Mouse (Mus musculus): ENCODE results near the gene Zcchc2. TPM values are rescaled to one million over a fixed set of nuclear protein-coding genes. Genes with fewer than 3 reads are reported as not detected.

The Zcchc2 gene
- polyA plus RNA-seq, 1 experiment: 9.0 TPM

GRCm38 (mm10) chr1:105988903-105989639 lies 1.1 kb upstream of the Zcchc2 start:
- Histone ChIP-seq H3K4me3 (ENCODE audit: low read depth, low read length) (peak overlapping the region; percentile 7; the same call in 1 of the 2 replicates), H3K27ac (ENCODE audit: insufficient read depth, low read depth, low read length) (no peak overlapping the region), H3K4me1 (ENCODE audit: control insufficient read depth, insufficient read depth, insufficient read length, low read length) (no peaks in the 10 kb centered on the region; the same call in 1 of the 2 replicates), H3K27me3 (ENCODE audit: control insufficient read depth, insufficient read depth, low read length) (no peaks in the 10 kb centered on the region), H3K36me3 (ENCODE audit: control insufficient read depth, insufficient read depth, low read length) (no peaks in the 10 kb centered on the region)
- WGBS: 26% methylated on average over 14 of the region's 14 CpGs
- TF ChIP-seq POLR2A (IDR thresholded peaks at IDR 0.05; ENCODE audit: low read depth, low read length): no peak

GRCm38 (mm10) chr1:105989640-105989984 lies 594 bp upstream of the Zcchc2 start:
- WGBS: 2% methylated on average over 13 of the region's 13 CpGs
- H3K27ac ChIP-seq (ENCODE audit: insufficient read depth, low read depth, low read length): peak overlapping the region; percentile 63
- H3K4me1 ChIP-seq (ENCODE audit: control insufficient read depth, insufficient read depth, insufficient read length, low read length): no peaks in the 10 kb centered on the region; the same call in 1 of the 2 replicates
- H3K36me3 ChIP-seq (ENCODE audit: control insufficient read depth, insufficient read depth, low read length): no peaks in the 10 kb centered on the region
- H3K27me3 ChIP-seq (ENCODE audit: control insufficient read depth, insufficient read depth, low read length): no peaks in the 10 kb centered on the region
- peak overlapping the region; percentile 84 for H3K4me3 ChIP-seq (ENCODE audit: low read depth, low read length)
- TF ChIP-seq POLR2A (IDR thresholded peaks at IDR 0.05; ENCODE audit: low read depth, low read length): no peak; the same call in 1 of the 2 replicates
- TF ChIP-seq CTCF (IDR thresholded peaks at IDR 0.05; ENCODE audit: extremely low read depth, insufficient read length, insufficient replicate concordance, low read depth, low read length): no peak

- H3K27ac ChIP-seq (ENCODE audit: insufficient read depth, low read depth, low read length): peak overlapping the region; percentile 89
- H3K27me3 ChIP-seq (ENCODE audit: control insufficient read depth, insufficient read depth, low read length): no peaks in the 10 kb centered on the region
- 2% methylated on average over 104 of the region's 104 CpGs for WGBS
- no peak; the same call in 1 of the 2 replicates for TF ChIP-seq POLR2A (IDR thresholded peaks at IDR 0.05; ENCODE audit: low read depth, low read length)
- no peak for TF ChIP-seq CTCF (IDR thresholded peaks at IDR 0.05; ENCODE audit: extremely low read depth, insufficient read length, insufficient replicate concordance, low read depth, low read length)
- H3K4me1 ChIP-seq (ENCODE audit: control insufficient read depth, insufficient read depth, insufficient read length, low read length): peaks cover 2% of the 10 kb centered on the region
- H3K36me3 ChIP-seq (ENCODE audit: control insufficient read depth, insufficient read depth, low read length): no peaks in the 10 kb centered on the region
- peak overlapping the region; percentile 80 for H3K4me3 ChIP-seq (ENCODE audit: low read depth, low read length)
Observed at GRCm38 (mm10) chr1:105990911-105991761, 930 bp downstream of the Zcchc2 start.

- Histone ChIP-seq H3K36me3 (ENCODE audit: control insufficient read depth, insufficient read depth, low read length) (no peaks in the 10 kb centered on the region), H3K27me3 (ENCODE audit: control insufficient read depth, insufficient read depth, low read length) (no peaks in the 10 kb centered on the region), H3K27ac (ENCODE audit: insufficient read depth, low read depth, low read length) (peak overlapping the region; percentile 89), H3K4me3 (ENCODE audit: low read depth, low read length) (peak overlapping the region; percentile 80), H3K4me1 (ENCODE audit: control insufficient read depth, insufficient read depth, insufficient read length, low read length) (peaks cover 2% of the 10 kb centered on the region)
- TF ChIP-seq POLR2A (IDR thresholded peaks at IDR 0.05; ENCODE audit: low read depth, low read length) (no peak), CTCF (IDR thresholded peaks at IDR 0.05; ENCODE audit: extremely low read depth, insufficient read length, insufficient replicate concordance, low read depth, low read length) (no peak)
- 11% methylated on average over 17 of the region's 17 CpGs for WGBS
Observed at GRCm38 (mm10) chr1:105991931-105992837, 2.0 kb downstream of the Zcchc2 start.

- Histone ChIP-seq H3K27me3 (ENCODE audit: control insufficient read depth, insufficient read depth, low read length) (no peaks in the 10 kb centered on the region), H3K27ac (ENCODE audit: insufficient read depth, low read depth, low read length) (peak overlapping the region; percentile 58), H3K36me3 (ENCODE audit: control insufficient read depth, insufficient read depth, low read length) (no peaks in the 10 kb centered on the region), H3K4me3 (ENCODE audit: low read depth, low read length) (peak overlapping the region; percentile 94), H3K4me1 (ENCODE audit: control insufficient read depth, insufficient read depth, insufficient read length, low read length) (peaks cover 2% of the 10 kb centered on the region)
- TF ChIP-seq POLR2A (IDR thresholded peaks at IDR 0.05; ENCODE audit: low read depth, low read length): no peak
- no peak for TF ChIP-seq CTCF (IDR thresholded peaks at IDR 0.05; ENCODE audit: extremely low read depth, insufficient read length, insufficient replicate concordance, low read depth, low read length)
- WGBS: 4% methylated on average over 7 of the region's 7 CpGs
Observed at GRCm38 (mm10) chr1:105993196-105993595, 3.0 kb downstream of the Zcchc2 start.

- under 1% methylated on average over 30 of the region's 37 CpGs for WGBS
- 0 out of 2 replicates have a peak, but pooled peaks have one; percentile 24 for TF ChIP-seq POLR2A (IDR thresholded peaks at IDR 0.05; ENCODE audit: low read depth, low read length)
- TF ChIP-seq CTCF (IDR thresholded peaks at IDR 0.05; ENCODE audit: extremely low read depth, insufficient read length, insufficient replicate concordance, low read depth, low read length): no peak
Observed at GRCm38 (mm10) chr1:105993601-105994209, 3.5 kb downstream of the Zcchc2 start.

More at GRCm38 (mm10) chr1:105993601-105994209, 3.5 kb downstream of the Zcchc2 start:
- no peaks in the 10 kb centered on the region for H3K27me3 ChIP-seq (ENCODE audit: control insufficient read depth, insufficient read depth, low read length)
- H3K4me1 ChIP-seq (ENCODE audit: control insufficient read depth, insufficient read depth, insufficient read length, low read length): peaks cover 2% of the 10 kb centered on the region
- peak overlapping the region; percentile 58 for H3K27ac ChIP-seq (ENCODE audit: insufficient read depth, low read depth, low read length)
- no peaks in the 10 kb centered on the region for H3K36me3 ChIP-seq (ENCODE audit: control insufficient read depth, insufficient read depth, low read length)
- peak overlapping the region; percentile 94 for H3K4me3 ChIP-seq (ENCODE audit: low read depth, low read length)
